Mouse (Mus musculus): ENCODE results near the gene Selenok. TPM values are rescaled to one million over a fixed set of nuclear protein-coding genes. Genes with fewer than 3 reads are reported as not detected.
A peak's percentile ranks its signal among the peaks of the same experiment; 100 is the strongest.

Gene Selenok
- 220 and 234 TPM in 2 replicates for polyA plus RNA-seq (2014; fragmentation: Nextera tagmentation; extraction: Ambion mirVana)

- peak; percentile 100 for ATAC-seq (ENCODE audit: insufficient number of reproducible peaks, insufficient read depth, low FRiP score, low read depth)
- H3K4me3 ChIP-seq (ENCODE audit: low read depth, low read length): peak within 1 kb of the TSS; percentile 70
- H3K4me1 ChIP-seq (ENCODE audit: control insufficient read depth, insufficient read depth, low read length): peaks cover 9% of the 10 kb centered on the region
- no peaks in the 10 kb centered on the region for H3K27me3 ChIP-seq (ENCODE audit: control insufficient read depth, insufficient read depth, low read length)
- H3K36me3 ChIP-seq (ENCODE audit: control insufficient read depth, insufficient read depth, low read length): peaks cover 29% of the 10 kb centered on the region
- H3K27ac ChIP-seq (ENCODE audit: low read length): peak within 1 kb of the TSS; percentile 49; the same call in 1 of the 2 replicates
- H3K9ac ChIP-seq (replicated peaks; ENCODE audit: low read depth, low read length): peak within 1 kb of the TSS; percentile 76
- WGBS: under 1% methylated on average over 48 of the region's 49 CpGs
- H3K9me3 ChIP-seq (ENCODE audit: control insufficient read depth, low read depth, low read length): no peaks in the 10 kb centered on the region
- peak within 1 kb of the TSS; percentile 85 for H3K4me2 ChIP-seq (replicated peaks; ENCODE audit: low read depth, low read length)
These were observed at the start of gene Selenok for GRCm38 (mm10) chr14:29968075-29968821. Gene Selenok, plus strand, starts transcription at chr14:29968308.

GRCm38 (mm10) chr14:29928966-29929365, 39.1 kb upstream of the Selenok start:
- H3K4me3 ChIP-seq (ENCODE audit: low read depth, low read length): no peak overlapping the region
- no peak overlapping the region for H3K4me2 ChIP-seq (replicated peaks; ENCODE audit: low read depth, low read length)
- no peaks in the 10 kb centered on the region for H3K9me3 ChIP-seq (ENCODE audit: control insufficient read depth, low read depth, low read length)
- 73% methylated on average over 4 of the region's 4 CpGs for WGBS
- H3K27ac ChIP-seq (ENCODE audit: low read length): no peak overlapping the region
- no peak overlapping the region for H3K9ac ChIP-seq (replicated peaks; ENCODE audit: low read depth, low read length)
- H3K27me3 ChIP-seq (ENCODE audit: control insufficient read depth, insufficient read depth, low read length): no peaks in the 10 kb centered on the region
- H3K36me3 ChIP-seq (ENCODE audit: control insufficient read depth, insufficient read depth, low read length): no peaks in the 10 kb centered on the region
- H3K4me1 ChIP-seq (ENCODE audit: control insufficient read depth, insufficient read depth, low read length): no peaks in the 10 kb centered on the region
- no peak for ATAC-seq (ENCODE audit: insufficient number of reproducible peaks, insufficient read depth, low FRiP score, low read depth)

- no peak overlapping the region for H3K4me2 ChIP-seq (replicated peaks; ENCODE audit: low read depth, low read length)
These were observed 32.6 kb upstream of the Selenok start for GRCm38 (mm10) chr14:29935516-29935915.

GRCm38 (mm10) chr14:29937466-29937865, 30.6 kb upstream of the Selenok start:
- Histone ChIP-seq H3K4me1 (ENCODE audit: control insufficient read depth, insufficient read depth, low read length) (no peaks in the 10 kb centered on the region), H3K27ac (ENCODE audit: low read length) (no peak overlapping the region), H3K27me3 (ENCODE audit: control insufficient read depth, insufficient read depth, low read length) (0 out of 2 replicates have a peak, but pooled peaks cover 3% of the 10 kb centered on the region), H3K9ac (replicated peaks; ENCODE audit: low read depth, low read length) (no peak overlapping the region), H3K9me3 (ENCODE audit: control insufficient read depth, low read depth, low read length) (no peaks in the 10 kb centered on the region), H3K36me3 (ENCODE audit: control insufficient read depth, insufficient read depth, low read length) (no peaks in the 10 kb centered on the region), H3K4me2 (replicated peaks; ENCODE audit: low read depth, low read length) (no peak overlapping the region), H3K4me3 (ENCODE audit: low read depth, low read length) (no peak overlapping the region)
- 81% methylated on average over 15 of the region's 15 CpGs for WGBS
- no peak for ATAC-seq (ENCODE audit: insufficient number of reproducible peaks, insufficient read depth, low FRiP score, low read depth)

More at GRCm38 (mm10) chr14:29935516-29935915, 32.6 kb upstream of the Selenok start:
- H3K27ac ChIP-seq (ENCODE audit: low read length): no peak overlapping the region
- no peaks in the 10 kb centered on the region for H3K9me3 ChIP-seq (ENCODE audit: control insufficient read depth, low read depth, low read length)
- no peaks in the 10 kb centered on the region for H3K27me3 ChIP-seq (ENCODE audit: control insufficient read depth, insufficient read depth, low read length)
- H3K36me3 ChIP-seq (ENCODE audit: control insufficient read depth, insufficient read depth, low read length): no peaks in the 10 kb centered on the region
- no peak overlapping the region for H3K9ac ChIP-seq (replicated peaks; ENCODE audit: low read depth, low read length)
- H3K4me1 ChIP-seq (ENCODE audit: control insufficient read depth, insufficient read depth, low read length): no peaks in the 10 kb centered on the region
- no peak for ATAC-seq (ENCODE audit: insufficient number of reproducible peaks, insufficient read depth, low FRiP score, low read depth)
- no peak overlapping the region for H3K4me3 ChIP-seq (ENCODE audit: low read depth, low read length)
- WGBS: 54% methylated on average over 5 of the region's 5 CpGs

- H3K27me3 ChIP-seq (ENCODE audit: control insufficient read depth, insufficient read depth, low read length): 0 out of 2 replicates have a peak, but pooled peaks cover 3% of the 10 kb centered on the region
- no peak overlapping the region for H3K9ac ChIP-seq (replicated peaks; ENCODE audit: low read depth, low read length)
- ATAC-seq (ENCODE audit: insufficient number of reproducible peaks, insufficient read depth, low FRiP score, low read depth): no peak
- no peaks in the 10 kb centered on the region for H3K9me3 ChIP-seq (ENCODE audit: control insufficient read depth, low read depth, low read length)
- 46% methylated on average over 20 of the region's 20 CpGs for WGBS
- H3K4me2 ChIP-seq (replicated peaks; ENCODE audit: low read depth, low read length): no peak overlapping the region
- no peaks in the 10 kb centered on the region for H3K36me3 ChIP-seq (ENCODE audit: control insufficient read depth, insufficient read depth, low read length)
- H3K4me1 ChIP-seq (ENCODE audit: control insufficient read depth, insufficient read depth, low read length): no peaks in the 10 kb centered on the region
- no peak overlapping the region for H3K27ac ChIP-seq (ENCODE audit: low read length)
- no peak overlapping the region for H3K4me3 ChIP-seq (ENCODE audit: low read depth, low read length)
These were observed 28.4 kb upstream of the Selenok start for GRCm38 (mm10) chr14:29939600-29940312.

- ATAC-seq (ENCODE audit: insufficient number of reproducible peaks, insufficient read depth, low FRiP score, low read depth): no peak
- no peaks in the 10 kb centered on the region for H3K4me1 ChIP-seq (ENCODE audit: control insufficient read depth, insufficient read depth, low read length)
- WGBS: 19% methylated on average over 10 of the region's 10 CpGs
These were observed 27.7 kb upstream of the Selenok start for GRCm38 (mm10) chr14:29940313-29940812.

GRCm38 (mm10) chr14:29940877-29941276, 27.2 kb upstream of the Selenok start:
- no peaks in the 10 kb centered on the region for H3K9me3 ChIP-seq (ENCODE audit: control insufficient read depth, low read depth, low read length)
- no peaks in the 10 kb centered on the region for H3K36me3 ChIP-seq (ENCODE audit: control insufficient read depth, insufficient read depth, low read length)
- H3K4me3 ChIP-seq (ENCODE audit: low read depth, low read length): no peak overlapping the region
- H3K27ac ChIP-seq (ENCODE audit: low read length): no peak overlapping the region
- WGBS: 18% methylated on average over 2 of the region's 2 CpGs
- no peak overlapping the region for H3K4me2 ChIP-seq (replicated peaks; ENCODE audit: low read depth, low read length)
- H3K27me3 ChIP-seq (ENCODE audit: control insufficient read depth, insufficient read depth, low read length): 0 out of 2 replicates have a peak, but pooled peaks cover 3% of the 10 kb centered on the region
- ATAC-seq (ENCODE audit: insufficient number of reproducible peaks, insufficient read depth, low FRiP score, low read depth): no peak
- no peaks in the 10 kb centered on the region for H3K4me1 ChIP-seq (ENCODE audit: control insufficient read depth, insufficient read depth, low read length)
- H3K9ac ChIP-seq (replicated peaks; ENCODE audit: low read depth, low read length): no peak overlapping the region

More at GRCm38 (mm10) chr14:29940313-29940812, 27.7 kb upstream of the Selenok start:
- Histone ChIP-seq H3K27ac (ENCODE audit: low read length) (no peak overlapping the region), H3K4me2 (replicated peaks; ENCODE audit: low read depth, low read length) (no peak overlapping the region), H3K36me3 (ENCODE audit: control insufficient read depth, insufficient read depth, low read length) (no peaks in the 10 kb centered on the region), H3K4me3 (ENCODE audit: low read depth, low read length) (no peak overlapping the region), H3K9ac (replicated peaks; ENCODE audit: low read depth, low read length) (no peak overlapping the region), H3K9me3 (ENCODE audit: control insufficient read depth, low read depth, low read length) (no peaks in the 10 kb centered on the region), H3K27me3 (ENCODE audit: control insufficient read depth, insufficient read depth, low read length) (0 out of 2 replicates have a peak, but pooled peaks cover 3% of the 10 kb centered on the region)

- no peak overlapping the region for H3K27ac ChIP-seq (ENCODE audit: low read length)
- WGBS: 65% methylated on average over 5 of the region's 5 CpGs
- H3K4me2 ChIP-seq (replicated peaks; ENCODE audit: low read depth, low read length): no peak overlapping the region
- H3K9me3 ChIP-seq (ENCODE audit: control insufficient read depth, low read depth, low read length): no peaks in the 10 kb centered on the region
- no peak overlapping the region for H3K4me3 ChIP-seq (ENCODE audit: low read depth, low read length)
- no peaks in the 10 kb centered on the region for H3K4me1 ChIP-seq (ENCODE audit: control insufficient read depth, insufficient read depth, low read length)
- no peaks in the 10 kb centered on the region for H3K36me3 ChIP-seq (ENCODE audit: control insufficient read depth, insufficient read depth, low read length)
- no peak for ATAC-seq (ENCODE audit: insufficient number of reproducible peaks, insufficient read depth, low FRiP score, low read depth)
- H3K9ac ChIP-seq (replicated peaks; ENCODE audit: low read depth, low read length): no peak overlapping the region
- no peaks in the 10 kb centered on the region for H3K27me3 ChIP-seq (ENCODE audit: control insufficient read depth, insufficient read depth, low read length)
These were observed 21.3 kb upstream of the Selenok start for GRCm38 (mm10) chr14:29946761-29947309.

Measured in stomach, embryonic 14.5 days (tissue).